Mouse (Mus musculus) lung, embryonic 14.5 days (tissue): ENCODE measurements around the gene Tlr5. TPM values are rescaled to one million over a fixed set of nuclear protein-coding genes. Genes with fewer than 3 reads are reported as not detected.
A peak's percentile ranks its signal among the peaks of the same experiment; 100 is the strongest.

Source experiments
- ATAC-seq: fragments of 200-750 bp; cut with Nextera tagmentation; 2 replicates; pipeline ENCODE4 v1.8.0; 2017; ENCODE audit warnings: mild to moderate bottlenecking, moderate TSS enrichment, moderate library complexity; ENCODE audit not compliant: insufficient read depth
- DNase-seq: peaks from one replicate; pipeline ENCODE4 v3.0.0-alpha.2; 2015
- H3K27ac ChIP-seq: fragments of 300-500 bp; sonication (generic); 2 replicates; pipeline ENCODE4 v1.5.1; 2014; ENCODE audit warnings: low read depth, mild to moderate bottlenecking, moderate library complexity
- H3K27me3 ChIP-seq: fragments of 300-500 bp; sonication (generic); 2 replicates; pipeline ENCODE4 v1.6.1; 2014; ENCODE audit warnings: low read length, control low read depth; ENCODE audit not compliant: insufficient read depth
- H3K36me3 ChIP-seq: fragments of 300-500 bp; sonication (generic); 2 replicates; pipeline ENCODE4 v1.6.1; 2014; ENCODE audit warnings: control low read depth; ENCODE audit not compliant: insufficient read depth
- H3K4me1 ChIP-seq: fragments of 300-500 bp; sonication (generic); 2 replicates; pipeline ENCODE4 v1.6.1; 2014; ENCODE audit warnings: antibody characterized with exemption, control low read depth; ENCODE audit not compliant: insufficient read depth
- H3K4me2 ChIP-seq: fragments of 300-500 bp; sonication (generic); 2 replicates; pipeline ENCODE4 v1.6.1; 2014; ENCODE audit warnings: mild to moderate bottlenecking
- H3K4me3 ChIP-seq: fragments of 300-500 bp; sonication (generic); 2 replicates; pipeline ENCODE4 v1.5.1; 2014; ENCODE audit warnings: low read depth, low read length
- H3K9ac ChIP-seq: fragments of 300-500 bp; sonication (generic); 2 replicates; pipeline ENCODE4 v1.6.1; 2014
- H3K9me3 ChIP-seq: fragments of 300-500 bp; sonication (generic); 2 replicates; pipeline ENCODE4 v1.6.1; 2016; ENCODE audit warnings: low read depth, low read length, control low read depth
- CTCF ChIP-seq: IDR thresholded peaks from 2 replicates; pipeline ENCODE4 v1.5.1; 2016; ENCODE audit warnings: antibody characterized with exemption, low read depth
- WGBS: fragments of 180-500 bp; shearing (Covaris S2); extraction: QIAGEN DNeasy Blood & Tissue Kit; methylation state at CpG from one replicate; pipeline ENCODE4 v1.1.7; 2014; 5-methylcytosine and 5-hydroxymethylcytosine counted together
- polyA plus RNA-seq: library from polyadenylated mRNA; unstranded; fragments of >200 nt; fragmentation: Nextera tagmentation; extraction: Ambion mirVana; gene quantifications from 2 replicates; pipeline ENCODE4 v1.2.1, GENCODE M21; 2014

The Tlr5 gene
- 1.2 and 1.8 TPM in 2 replicates for polyA plus RNA-seq

GRCm38 (mm10) chr1:182954287-182955046, at the start of gene Tlr5:
Gene Tlr5, plus strand, starts transcription at chr1:182954788.
- peak; percentile 77 for DNase-seq
- no peak; the same call in 1 of the 2 replicates for TF ChIP-seq CTCF
- Histone ChIP-seq H3K36me3 (no peaks in the 10 kb centered on the region), H3K4me2 (peak within 1 kb of the TSS; percentile 70), H3K4me3 (peak within 1 kb of the TSS; percentile 39), H3K27me3 (no peaks in the 10 kb centered on the region), H3K27ac (peak within 1 kb of the TSS; percentile 48; the same call in 1 of the 2 replicates), H3K9me3 (no peaks in the 10 kb centered on the region), H3K9ac (peak within 1 kb of the TSS; percentile 50), H3K4me1 (peaks cover 18% of the 10 kb centered on the region)
- peak; percentile 37; the same call in 1 of the 2 replicates for ATAC-seq
- 13% methylated on average over 21 of the region's 21 CpGs for WGBS

GRCm38 (mm10) chr1:182905669-182906068, 48.9 kb upstream of the Tlr5 start:
- no peak for TF ChIP-seq CTCF
- H3K27ac ChIP-seq, result 0 out of 2 replicates have a peak overlapping the region, but pooled peaks have one; percentile 25
- DNase-seq (peak; percentile 32), ATAC-seq (no peak)
- 31% methylated on average over 3 of the region's 3 CpGs for WGBS
- H3K27me3 ChIP-seq, result no peaks in the 10 kb centered on the region
- H3K4me2 ChIP-seq, result no peak overlapping the region
- no peak overlapping the region for H3K9ac ChIP-seq
- no peaks in the 10 kb centered on the region for H3K9me3 ChIP-seq
- H3K4me3 ChIP-seq, result no peak overlapping the region
- peaks cover 3% of the 10 kb centered on the region; the same call in 1 of the 2 replicates for H3K4me1 ChIP-seq
- no peaks in the 10 kb centered on the region for H3K36me3 ChIP-seq

DNA sequence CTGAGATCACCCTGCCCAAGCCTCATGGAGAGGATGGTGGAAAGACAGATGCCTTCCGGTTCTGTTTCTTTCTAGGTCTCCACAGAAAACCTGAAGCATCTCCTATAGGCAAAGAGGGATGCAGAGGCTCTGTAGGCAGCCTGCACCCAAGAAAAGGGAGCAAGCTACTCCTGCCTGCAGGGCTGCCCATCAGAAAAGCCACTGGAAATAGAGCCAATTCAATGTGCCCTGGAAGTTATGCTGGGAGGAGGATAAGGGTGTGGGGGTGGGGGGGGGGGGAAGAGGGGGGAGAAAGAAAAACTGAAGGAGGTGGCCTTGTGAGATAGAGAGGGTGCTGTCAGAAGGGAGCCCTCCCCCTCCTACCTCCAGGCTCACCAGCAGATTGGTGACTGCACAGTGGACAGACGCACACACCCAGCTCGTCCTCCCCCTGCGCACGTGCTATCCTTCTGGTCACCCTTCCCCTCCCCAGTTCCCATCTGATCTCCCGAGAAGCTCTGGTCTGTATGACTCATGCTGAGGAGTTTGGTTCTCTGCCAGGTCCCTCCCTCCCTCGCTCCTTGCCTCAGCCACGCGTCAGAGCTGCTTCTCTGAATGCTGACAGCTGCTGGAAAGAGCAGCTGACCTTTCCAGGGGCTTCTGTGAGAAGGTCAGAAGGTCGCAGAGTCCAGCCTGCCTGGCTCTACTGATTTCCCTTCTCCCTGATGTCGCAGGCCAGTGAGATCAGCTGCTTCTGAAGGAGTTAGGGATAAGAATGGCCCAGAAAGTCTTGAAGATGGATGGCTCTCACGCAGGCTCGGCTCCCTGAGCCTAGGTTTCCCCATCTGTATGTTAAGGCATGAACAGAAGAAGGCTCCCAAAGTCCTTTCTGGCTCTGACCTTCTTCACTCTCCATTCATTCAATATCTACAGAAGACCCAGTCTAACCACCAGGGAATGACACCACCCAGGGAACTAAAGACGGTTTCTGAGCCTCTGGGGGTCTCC, 46.2 kb upstream of the Tlr5 start:
- ATAC-seq (peak; percentile 94), DNase-seq (peak; percentile 98)
- Histone ChIP-seq H3K4me2 (peak overlapping the region; percentile 35), H3K9ac (no peak overlapping the region), H3K27ac (peak overlapping the region; percentile 44; the same call in 1 of the 2 replicates), H3K27me3 (no peaks in the 10 kb centered on the region), H3K4me1 (peaks cover 3% of the 10 kb centered on the region; the same call in 1 of the 2 replicates), H3K9me3 (0 out of 2 replicates have a peak, but pooled peaks cover 5% of the 10 kb centered on the region), H3K4me3 (no peak overlapping the region), H3K36me3 (no peaks in the 10 kb centered on the region)
- WGBS, result 11% methylated on average over 14 of the region's 14 CpGs
- TF ChIP-seq CTCF, result no peak

- DNase-seq, result no peak
- Histone ChIP-seq H3K4me2 (no peak overlapping the region), H3K9me3 (0 out of 2 replicates have a peak, but pooled peaks cover 5% of the 10 kb centered on the region), H3K27me3 (no peaks in the 10 kb centered on the region), H3K27ac (no peak overlapping the region; the same call in 1 of the 2 replicates), H3K9ac (no peak overlapping the region), H3K4me1 (peaks cover 3% of the 10 kb centered on the region; the same call in 1 of the 2 replicates), H3K36me3 (no peaks in the 10 kb centered on the region), H3K4me3 (no peak overlapping the region)
- no peak for ATAC-seq
- WGBS, result 57% methylated on average over 3 of the region's 3 CpGs
- no peak for TF ChIP-seq CTCF
Measured at GRCm38 (mm10) chr1:182909066-182909465, 45.5 kb upstream of the Tlr5 start.

- Histone ChIP-seq H3K9ac (no peak overlapping the region), H3K36me3 (no peaks in the 10 kb centered on the region), H3K4me1 (peaks cover 3% of the 10 kb centered on the region; the same call in 1 of the 2 replicates), H3K4me3 (no peak overlapping the region), H3K27ac (no peak overlapping the region), H3K4me2 (no peak overlapping the region), H3K27me3 (no peaks in the 10 kb centered on the region), H3K9me3 (0 out of 2 replicates have a peak, but pooled peaks cover 5% of the 10 kb centered on the region)
- DNase-seq (no peak), ATAC-seq (no peak)
- 77% methylated on average over 5 of the region's 5 CpGs for WGBS
- TF ChIP-seq CTCF, result no peak
Measured at GRCm38 (mm10) chr1:182909596-182909995, 45.0 kb upstream of the Tlr5 start.

DNA sequence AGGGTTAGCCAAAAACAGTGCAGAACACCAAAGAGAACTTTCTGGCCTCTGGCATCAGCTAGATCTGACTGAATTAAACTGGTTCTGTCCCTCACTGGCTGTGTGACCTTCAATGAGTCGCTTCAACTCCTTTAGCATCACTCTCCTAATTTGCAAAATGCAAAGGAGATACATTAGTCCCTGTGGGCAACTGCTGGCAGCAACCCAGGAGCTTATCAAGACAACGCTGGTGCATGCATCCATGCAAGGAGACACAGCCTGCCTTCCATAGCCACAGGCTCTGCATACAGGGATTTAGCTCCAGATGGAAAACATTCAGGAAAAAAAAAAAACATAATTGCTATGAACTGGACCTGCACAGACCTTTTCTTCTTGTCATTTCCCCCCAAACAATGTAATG, 42.0 kb upstream of the Tlr5 start:
- DNase-seq, result no peak
- H3K9me3 ChIP-seq, result 0 out of 2 replicates have a peak, but pooled peaks cover 5% of the 10 kb centered on the region
- H3K27me3 ChIP-seq, result no peaks in the 10 kb centered on the region
- no peak overlapping the region for H3K9ac ChIP-seq
- H3K36me3 ChIP-seq, result no peaks in the 10 kb centered on the region
- H3K27ac ChIP-seq, result no peak overlapping the region
- no peak overlapping the region for H3K4me2 ChIP-seq
- peaks cover 3% of the 10 kb centered on the region; the same call in 1 of the 2 replicates for H3K4me1 ChIP-seq
- no peak for TF ChIP-seq CTCF
- WGBS, result 56% methylated on average over 2 of the region's 2 CpGs
- no peak for ATAC-seq
- H3K4me3 ChIP-seq, result no peak overlapping the region
